Mouse (Mus musculus): ENCODE data around the gene Tbx3. TPM values are rescaled to one million over a fixed set of nuclear protein-coding genes. Genes with fewer than 3 reads are reported as not detected.
A peak's percentile ranks its signal among the peaks of the same experiment; 100 is the strongest.

Gene Tbx3
- polyA plus RNA-seq, 1 experiment, result 3.1 TPM

- Histone ChIP-seq H3K4me3 (no peak overlapping the region), H3K36me3 (ENCODE audit: control insufficient read depth, insufficient read depth) (no peaks in the 10 kb centered on the region), H3K27me3 (ENCODE audit: control insufficient read depth, insufficient read depth, insufficient read length) (peaks cover 22% of the 10 kb centered on the region), H3K79me2 (ENCODE audit: control insufficient read depth, insufficient read depth) (no peaks in the 10 kb centered on the region), H3K4me2 (ENCODE audit: low read depth) (peak overlapping the region; percentile 34), H3ac (ENCODE audit: control insufficient read depth, insufficient read length) (no peak overlapping the region)
- TF ChIP-seq MYOD1 (IDR thresholded peaks at IDR 0.05; ENCODE audit: control insufficient read depth in 1 of 3, insufficient read length in 2 of 3, low read depth in 2 of 3), result no peak
- TF ChIP-seq TCF12 (IDR thresholded peaks at IDR 0.05; ENCODE audit: insufficient read depth, poor library complexity, severe bottlenecking), result no peak
- TF ChIP-seq MYOG (IDR thresholded peaks at IDR 0.05; ENCODE audit: control insufficient read depth in 1 of 3, insufficient read depth in 1 of 3, insufficient read length in 2 of 3, low read depth in 2 of 3), result no peak
- no peak for TF ChIP-seq SRF (IDR thresholded peaks at IDR 0.05; ENCODE audit: control insufficient read depth, insufficient read length, low read depth)
- no peak for TF ChIP-seq POLR2AphosphoS2 (IDR thresholded peaks at IDR 0.05; ENCODE audit: insufficient read length, low read depth)
- no peak for TF ChIP-seq TCF3 (IDR thresholded peaks at IDR 0.05; ENCODE audit: insufficient read length, low read depth)
- no peak for TF ChIP-seq POLR2A (IDR thresholded peaks at IDR 0.05; ENCODE audit: insufficient read length, low read depth)
- TF ChIP-seq USF1 (IDR thresholded peaks at IDR 0.05; ENCODE audit: low read depth), result no peak
- no peak for TF ChIP-seq MAX (IDR thresholded peaks at IDR 0.05; ENCODE audit: low read depth)
- no peak for TF ChIP-seq E2F4 (IDR thresholded peaks at IDR 0.05; ENCODE audit: insufficient read depth)
- no peak for TF ChIP-seq CEBPB (IDR thresholded peaks at IDR 0.05; ENCODE audit: insufficient read depth, poor library complexity, severe bottlenecking)
- TF ChIP-seq REST (IDR thresholded peaks at IDR 0.05; ENCODE audit: insufficient read depth, insufficient read length), result no peak
Observed at GRCm38 (mm10) chr5:119712679-119713246, 42.3 kb downstream of the Tbx3 start.

GRCm38 (mm10) chr5:119720471-119721265, 50.2 kb downstream of the Tbx3 start:
- H3K36me3 ChIP-seq (ENCODE audit: control insufficient read depth, insufficient read depth), result no peaks in the 10 kb centered on the region
- H3ac ChIP-seq (ENCODE audit: control insufficient read depth, insufficient read length), result no peak overlapping the region
- H3K4me2 ChIP-seq (ENCODE audit: low read depth), result no peak overlapping the region
- TF ChIP-seq MYOG (IDR thresholded peaks at IDR 0.05; ENCODE audit: control insufficient read depth in 1 of 3, insufficient read depth in 1 of 3, insufficient read length in 2 of 3, low read depth in 2 of 3) (no peak), REST (IDR thresholded peaks at IDR 0.05; ENCODE audit: insufficient read depth, insufficient read length) (no peak), MYOD1 (IDR thresholded peaks at IDR 0.05; ENCODE audit: control insufficient read depth in 1 of 3, insufficient read length in 2 of 3, low read depth in 2 of 3) (no peak), USF1 (IDR thresholded peaks at IDR 0.05; ENCODE audit: low read depth) (no peak), CEBPB (IDR thresholded peaks at IDR 0.05; ENCODE audit: insufficient read depth, poor library complexity, severe bottlenecking) (no peak), SRF (IDR thresholded peaks at IDR 0.05; ENCODE audit: control insufficient read depth, insufficient read length, low read depth) (no peak), MAX (IDR thresholded peaks at IDR 0.05; ENCODE audit: low read depth) (no peak), POLR2A (IDR thresholded peaks at IDR 0.05; ENCODE audit: insufficient read length, low read depth) (no peak), POLR2AphosphoS2 (IDR thresholded peaks at IDR 0.05; ENCODE audit: insufficient read length, low read depth) (no peak), TCF3 (IDR thresholded peaks at IDR 0.05; ENCODE audit: insufficient read length, low read depth) (no peak)
- H3K79me2 ChIP-seq (ENCODE audit: control insufficient read depth, insufficient read depth), result no peaks in the 10 kb centered on the region
- no peak overlapping the region for H3K4me3 ChIP-seq
- H3K27me3 ChIP-seq (ENCODE audit: control insufficient read depth, insufficient read depth, insufficient read length), result peaks cover 35% of the 10 kb centered on the region

- Histone ChIP-seq H3K27me3 (ENCODE audit: control insufficient read depth, insufficient read depth, insufficient read length) (no peaks in the 10 kb centered on the region), H3K36me3 (ENCODE audit: control insufficient read depth, insufficient read depth) (no peaks in the 10 kb centered on the region), H3ac (ENCODE audit: control insufficient read depth, insufficient read length) (no peak overlapping the region), H3K79me2 (ENCODE audit: control insufficient read depth, insufficient read depth) (no peaks in the 10 kb centered on the region), H3K4me3 (no peak overlapping the region), H3K4me2 (ENCODE audit: low read depth) (no peak overlapping the region)
- TF ChIP-seq TCF12 (IDR thresholded peaks at IDR 0.05; ENCODE audit: insufficient read depth, poor library complexity, severe bottlenecking), result no peak
- TF ChIP-seq MAX (IDR thresholded peaks at IDR 0.05; ENCODE audit: low read depth), result no peak
- no peak for TF ChIP-seq POLR2A (IDR thresholded peaks at IDR 0.05; ENCODE audit: insufficient read length, low read depth)
- no peak for TF ChIP-seq REST (IDR thresholded peaks at IDR 0.05; ENCODE audit: insufficient read depth, insufficient read length)
- TF ChIP-seq TCF3 (IDR thresholded peaks at IDR 0.05; ENCODE audit: insufficient read length, low read depth), result no peak
- no peak for TF ChIP-seq E2F4 (IDR thresholded peaks at IDR 0.05; ENCODE audit: insufficient read depth)
- TF ChIP-seq MYOG (IDR thresholded peaks at IDR 0.05; ENCODE audit: control insufficient read depth in 1 of 3, insufficient read depth in 1 of 3, insufficient read length in 2 of 3, low read depth in 2 of 3), result no peak
- TF ChIP-seq USF1 (IDR thresholded peaks at IDR 0.05; ENCODE audit: low read depth), result no peak
- no peak for TF ChIP-seq CEBPB (IDR thresholded peaks at IDR 0.05; ENCODE audit: insufficient read depth, poor library complexity, severe bottlenecking)
- TF ChIP-seq POLR2AphosphoS2 (IDR thresholded peaks at IDR 0.05; ENCODE audit: insufficient read length, low read depth), result no peak
- no peak for TF ChIP-seq SRF (IDR thresholded peaks at IDR 0.05; ENCODE audit: control insufficient read depth, insufficient read length, low read depth)
- TF ChIP-seq MYOD1 (IDR thresholded peaks at IDR 0.05; ENCODE audit: control insufficient read depth in 1 of 3, insufficient read length in 2 of 3, low read depth in 2 of 3), result no peak
Observed at GRCm38 (mm10) chr5:119732978-119733377, 62.5 kb downstream of the Tbx3 start.

Other genes starting within 250 kb of the Tbx3 start
- gene Tbx5, start 162.0 kb downstream of the Tbx3 start, polyA plus RNA-seq (2012; fragmentation: generic; extraction: Trizol), result not detected

Measured in myocyte (in vitro differentiated cells).